Mouse (Mus musculus): ENCODE measurements around the gene Ermp1.

DNA sequence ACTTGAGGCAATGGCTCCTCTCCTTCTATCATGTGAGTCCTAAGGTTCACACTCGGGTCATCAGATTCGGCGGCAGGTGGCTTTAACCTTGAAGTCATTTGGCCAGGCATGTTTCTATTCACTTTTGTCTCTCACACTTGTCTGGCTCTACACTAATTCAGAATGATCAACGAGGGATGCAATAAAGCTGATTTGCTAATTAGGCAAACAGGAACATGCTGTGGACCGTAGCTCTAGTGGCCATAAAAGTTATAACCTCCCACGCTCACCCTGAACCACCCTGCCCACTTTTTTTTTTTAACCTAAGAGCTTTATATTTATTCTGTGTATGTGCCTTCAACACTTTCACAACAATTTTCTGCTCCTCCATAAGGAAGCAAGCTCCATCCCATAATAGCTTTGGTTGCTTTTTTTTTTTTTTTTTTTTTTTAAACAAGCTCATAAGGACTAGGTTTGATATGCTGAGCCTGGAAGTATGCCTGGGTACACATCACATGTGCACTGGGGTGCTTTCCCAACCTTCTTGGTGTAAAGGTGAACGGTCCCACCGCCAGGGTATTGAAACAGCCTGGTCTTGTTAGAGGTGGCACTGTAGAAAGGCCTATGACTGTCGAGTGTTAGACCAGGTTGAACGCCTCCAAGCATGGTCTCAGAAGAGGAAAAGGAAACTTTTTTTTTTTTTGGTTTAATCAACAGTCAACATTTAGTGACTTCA is 28.4 kb upstream of the Ermp1 start:
- TF ChIP-seq POLR2A (IDR thresholded peaks at IDR 0.05; ENCODE audit: insufficient read depth, low read depth, low read length), result no peak
- TF ChIP-seq CTCF (IDR thresholded peaks at IDR 0.05), result no peak

All from heart, adult 2 months (tissue).